Mouse (Mus musculus) hindbrain, embryonic 16.5 days (tissue): ENCODE data around the gene Lrrc8c. TPM values are rescaled to one million over a fixed set of nuclear protein-coding genes. Genes with fewer than 3 reads are reported as not detected.

Experiments
- ATAC-seq: fragments of 200-750 bp; cut with Nextera tagmentation; 2 replicates; pipeline ENCODE4 v1.8.0; 2017; ENCODE audit warnings: moderate TSS enrichment, moderate library complexity
- H3K27ac ChIP-seq: fragments of 300-500 bp; sonication (generic); 2 replicates; pipeline ENCODE4 v1.5.1; 2014; ENCODE audit warnings: low read depth, mild to moderate bottlenecking, control low read depth, low read length, moderate library complexity
- H3K27me3 ChIP-seq: fragments of 300-500 bp; sonication (generic); replicated peaks from 2 replicates; pipeline ENCODE4 v1.6.1; 2014; ENCODE audit warnings: low read length; ENCODE audit not compliant: control insufficient read depth, insufficient read depth
- H3K36me3 ChIP-seq: fragments of 300-500 bp; sonication (generic); 2 replicates; pipeline ENCODE4 v1.6.1; 2014; ENCODE audit warnings: mild to moderate bottlenecking, low read length, moderate library complexity, mixed read lengths; ENCODE audit not compliant: control insufficient read depth, insufficient read depth
- H3K4me1 ChIP-seq: fragments of 300-500 bp; sonication (generic); 2 replicates; pipeline ENCODE4 v1.6.1; 2014; ENCODE audit warnings: low read depth, low read length; ENCODE audit not compliant: control insufficient read depth, insufficient read depth
- H3K4me2 ChIP-seq: fragments of 300-500 bp; sonication (generic); 2 replicates; pipeline ENCODE4 v1.6.1; 2014; ENCODE audit warnings: mild to moderate bottlenecking, low read length, control low read depth, moderate library complexity
- H3K4me3 ChIP-seq: fragments of 300-500 bp; sonication (generic); 2 replicates; pipeline ENCODE4 v1.5.1; 2014; ENCODE audit warnings: mild to moderate bottlenecking, low read length, control low read depth, moderate library complexity
- H3K9ac ChIP-seq: fragments of 300-500 bp; sonication (generic); 2 replicates; pipeline ENCODE4 v1.6.1; 2014; ENCODE audit warnings: low read depth, mild to moderate bottlenecking, control low read depth, low read length, moderate library complexity
- H3K9me3 ChIP-seq: fragments of 300-500 bp; sonication (generic); 2 replicates; pipeline ENCODE4 v1.6.1; 2014; ENCODE audit warnings: mild to moderate bottlenecking, low read length, moderate library complexity; ENCODE audit not compliant: control insufficient read depth
- WGBS: fragments of 180-500 bp; shearing (Covaris S2); extraction: QIAGEN DNeasy Blood & Tissue Kit; methylation state at CpG from one replicate; pipeline ENCODE4 v1.1.7; 2014; 5-methylcytosine and 5-hydroxymethylcytosine counted together
- polyA plus RNA-seq: library from polyadenylated mRNA; unstranded; fragments of >200 nt; fragmentation: Nextera tagmentation; extraction: Ambion mirVana; gene quantifications from 2 replicates; pipeline ENCODE4 v1.2.1, GENCODE M21; 2015

The Lrrc8c gene
- polyA plus RNA-seq, 1 experiment from 2014 or later, result 15.1 TPM

DNA sequence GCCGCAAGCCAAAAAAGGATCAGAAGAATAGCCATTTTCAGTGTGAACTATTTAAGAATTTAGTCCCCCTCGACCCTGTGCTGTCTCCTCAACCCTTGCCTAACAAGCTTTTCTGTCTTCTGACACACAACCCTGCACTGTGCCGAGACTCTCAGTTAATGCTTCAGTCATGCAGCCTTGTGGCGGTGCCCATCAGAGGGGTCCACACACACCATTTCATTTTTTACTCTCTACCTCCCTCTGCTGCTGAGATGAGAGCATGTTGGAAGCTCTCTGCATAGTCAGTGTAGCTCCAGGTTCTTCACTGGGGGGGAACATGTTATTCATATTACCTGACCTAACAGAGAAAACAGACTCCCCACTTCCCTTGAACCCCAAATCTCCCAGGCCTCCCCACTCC, 27.8 kb upstream of the Lrrc8c start:
- 57% methylated on average over 4 of the region's 4 CpGs for WGBS
- H3K9me3 ChIP-seq, result no peaks in the 10 kb centered on the region
- H3K27ac ChIP-seq, result no peak overlapping the region
- peak; percentile 72 for ATAC-seq
- H3K36me3 ChIP-seq, result 0 out of 2 replicates have a peak, but pooled peaks cover 5% of the 10 kb centered on the region
- no peak overlapping the region for H3K4me3 ChIP-seq
- H3K4me2 ChIP-seq, result no peak overlapping the region
- H3K9ac ChIP-seq, result no peak overlapping the region
- 0 out of 2 replicates have a peak, but pooled peaks cover 3% of the 10 kb centered on the region for H3K27me3 ChIP-seq
- peaks cover 18% of the 10 kb centered on the region for H3K4me1 ChIP-seq

DNA sequence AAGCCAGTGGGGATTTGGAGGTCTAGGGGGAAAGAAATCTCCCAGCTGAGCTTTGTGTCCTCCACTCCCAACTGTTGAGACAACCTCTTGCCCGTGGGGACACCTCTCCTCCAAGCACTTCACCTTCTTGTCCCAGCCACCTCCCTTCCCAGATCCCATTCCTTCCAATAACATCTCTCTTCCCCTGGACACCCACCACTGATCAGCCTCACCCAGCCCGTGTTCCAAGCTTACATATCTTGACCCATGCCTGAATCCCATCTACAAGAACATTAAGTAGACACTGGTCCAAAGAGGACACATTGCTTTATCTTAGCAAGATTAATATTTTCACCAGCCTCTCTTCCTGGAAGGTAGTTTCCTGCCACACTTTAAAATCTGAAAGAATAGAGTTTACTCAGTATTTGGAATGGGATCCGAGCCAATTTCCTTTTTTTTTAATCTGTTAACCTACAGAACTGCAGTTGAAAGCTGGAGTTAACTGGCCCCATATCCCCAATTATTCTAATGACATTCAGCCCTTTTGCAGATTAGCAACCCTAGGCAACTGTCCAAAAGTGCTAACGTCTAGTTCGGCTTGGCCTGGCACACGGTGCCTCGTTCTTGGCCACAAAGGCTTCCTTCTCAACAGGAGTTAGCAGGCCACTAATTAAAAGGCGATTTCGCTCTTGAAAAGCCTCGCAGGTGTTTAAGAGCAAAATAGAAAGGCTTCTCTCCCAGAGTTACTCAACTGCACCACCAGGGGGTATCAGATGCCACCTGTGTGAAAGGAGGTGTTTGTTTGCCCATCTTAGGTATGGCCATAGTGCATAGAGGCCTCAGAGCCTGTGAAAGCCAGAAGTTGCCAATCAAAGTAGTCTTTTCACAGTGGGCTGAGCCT, 26.6 kb upstream of the Lrrc8c start:
- H3K4me3 ChIP-seq, result no peak overlapping the region
- WGBS, result 32% methylated on average over 10 of the region's 10 CpGs
- no peaks in the 10 kb centered on the region for H3K9me3 ChIP-seq
- 0 out of 2 replicates have a peak, but pooled peaks cover 3% of the 10 kb centered on the region for H3K27me3 ChIP-seq
- H3K36me3 ChIP-seq, result 0 out of 2 replicates have a peak, but pooled peaks cover 5% of the 10 kb centered on the region
- H3K27ac ChIP-seq, result no peak overlapping the region
- H3K4me2 ChIP-seq, result no peak overlapping the region
- peaks cover 18% of the 10 kb centered on the region for H3K4me1 ChIP-seq
- H3K9ac ChIP-seq, result no peak overlapping the region
- peak; percentile 55 for ATAC-seq

DNA sequence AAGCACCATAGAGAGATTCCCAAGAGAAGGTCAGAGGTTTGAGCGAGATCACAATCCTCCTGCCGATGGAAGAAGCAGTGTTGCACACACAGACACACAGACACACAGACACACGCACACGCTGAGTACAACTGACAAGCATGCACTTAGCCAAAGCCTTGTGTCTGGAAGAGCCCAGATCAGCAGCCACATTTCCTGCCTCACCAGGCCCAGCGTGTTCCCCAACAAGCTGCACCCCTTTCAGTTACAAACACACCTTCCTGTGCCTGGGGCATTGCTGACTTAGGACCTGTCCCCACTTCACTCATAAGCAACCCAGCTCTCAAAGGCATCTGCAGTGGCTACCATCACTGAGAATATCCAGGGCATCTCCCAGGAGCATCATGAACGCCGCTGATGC, 25.8 kb upstream of the Lrrc8c start:
- H3K27ac ChIP-seq, result no peak overlapping the region
- H3K9ac ChIP-seq, result no peak overlapping the region

DNA sequence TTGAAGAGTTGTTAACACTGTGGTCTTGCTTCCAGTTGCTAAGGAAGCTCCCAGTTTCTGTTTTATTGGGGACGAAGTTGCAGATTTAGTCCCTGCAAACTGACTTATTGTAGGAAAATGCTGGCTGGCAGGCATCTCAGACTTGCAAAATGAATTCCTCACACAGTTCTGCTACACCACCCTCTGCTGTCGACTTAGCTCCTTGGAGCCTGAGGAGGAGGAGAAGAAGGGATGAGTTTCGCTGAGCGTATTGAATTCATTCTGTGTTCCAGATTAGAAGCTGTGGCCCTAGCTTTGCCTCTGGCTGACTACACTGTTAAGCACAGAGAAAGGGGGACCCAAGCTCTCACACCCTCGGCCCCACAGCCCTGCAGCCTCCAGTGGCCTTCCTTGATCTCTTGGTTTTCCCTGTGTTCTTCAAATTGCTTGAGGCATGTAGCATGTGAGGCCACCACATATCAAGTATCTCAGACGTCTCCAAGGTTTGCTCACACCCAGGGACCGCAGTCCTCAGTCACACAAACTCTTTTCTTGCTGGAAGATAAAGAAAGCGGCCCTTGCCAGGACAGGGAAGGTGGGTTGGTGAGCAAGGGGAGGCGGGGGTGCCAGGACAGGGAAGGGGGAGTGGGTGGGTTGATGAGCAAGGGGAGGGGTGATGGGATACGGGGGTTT, 24.8 kb upstream of the Lrrc8c start:
- ATAC-seq, result no peak
- 0 out of 2 replicates have a peak, but pooled peaks cover 2% of the 10 kb centered on the region for H3K36me3 ChIP-seq
- H3K4me2 ChIP-seq, result no peak overlapping the region
- H3K4me1 ChIP-seq, result peaks cover 18% of the 10 kb centered on the region
- H3K27ac ChIP-seq, result 0 out of 2 replicates have a peak overlapping the region, but pooled peaks have one; percentile 5
- H3K9me3 ChIP-seq, result no peaks in the 10 kb centered on the region
- 31% methylated on average over 10 of the region's 10 CpGs for WGBS
- H3K9ac ChIP-seq, result no peak overlapping the region
- 0 out of 2 replicates have a peak, but pooled peaks cover 3% of the 10 kb centered on the region for H3K27me3 ChIP-seq
- no peak overlapping the region for H3K4me3 ChIP-seq

More for the DNA sequence above, 25.8 kb upstream of the Lrrc8c start:
- 83% methylated on average over 7 of the region's 7 CpGs for WGBS
- Histone ChIP-seq H3K4me2 (no peak overlapping the region), H3K4me1 (peaks cover 18% of the 10 kb centered on the region), H3K4me3 (no peak overlapping the region), H3K36me3 (0 out of 2 replicates have a peak, but pooled peaks cover 2% of the 10 kb centered on the region), H3K27me3 (0 out of 2 replicates have a peak, but pooled peaks cover 3% of the 10 kb centered on the region), H3K9me3 (no peaks in the 10 kb centered on the region)
- ATAC-seq, result no peak

DNA sequence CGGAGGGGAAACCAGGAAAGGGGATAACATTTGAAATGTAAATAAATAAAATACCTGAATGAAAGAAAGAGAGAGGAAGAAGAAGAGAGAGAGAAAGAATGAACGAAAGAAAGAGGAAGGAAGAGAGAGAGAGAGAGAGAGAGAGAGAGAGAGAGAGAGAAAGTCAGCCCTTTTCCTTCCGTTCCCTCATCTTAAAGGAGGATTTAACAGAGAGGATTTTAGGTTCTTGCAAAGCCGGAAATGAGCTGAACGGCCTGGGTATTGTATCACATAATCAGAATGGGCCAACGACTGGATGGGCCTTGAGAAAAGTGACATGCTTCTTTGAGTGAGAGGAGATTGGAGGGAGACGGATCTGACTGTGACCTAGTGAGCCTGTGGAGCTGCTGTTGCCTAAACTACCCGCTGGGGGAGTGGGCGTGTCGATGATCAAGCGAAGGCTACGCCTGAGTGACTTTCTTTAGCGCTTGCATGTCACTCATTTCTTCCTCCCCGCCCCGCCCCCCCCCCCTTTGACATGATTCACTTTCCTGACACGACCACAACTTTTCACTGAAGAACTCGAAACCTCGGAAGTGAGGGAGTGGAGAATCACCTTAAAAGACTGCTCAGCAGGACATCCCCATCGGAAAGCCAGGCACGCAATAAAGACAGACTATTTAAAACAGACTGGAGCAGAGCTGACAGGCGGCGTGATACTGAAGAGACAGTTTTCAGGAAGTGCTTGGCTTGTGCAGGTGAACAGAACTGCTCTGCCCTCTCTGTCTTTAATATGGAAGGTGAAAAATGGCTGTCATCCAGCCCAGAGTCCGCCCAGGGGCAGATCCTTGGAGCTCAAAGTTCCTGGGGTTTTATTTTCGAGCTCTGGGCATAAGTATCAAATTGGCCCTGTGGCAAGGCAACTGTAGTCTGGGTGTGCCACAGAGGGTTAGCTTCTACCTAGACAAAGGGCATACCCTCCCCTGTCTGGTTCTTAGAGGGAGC, 24.0 kb upstream of the Lrrc8c start:
- Histone ChIP-seq H3K9ac (peak overlapping the region; percentile 26), H3K4me1 (peaks cover 19% of the 10 kb centered on the region), H3K27ac (no peak overlapping the region)

DNA sequence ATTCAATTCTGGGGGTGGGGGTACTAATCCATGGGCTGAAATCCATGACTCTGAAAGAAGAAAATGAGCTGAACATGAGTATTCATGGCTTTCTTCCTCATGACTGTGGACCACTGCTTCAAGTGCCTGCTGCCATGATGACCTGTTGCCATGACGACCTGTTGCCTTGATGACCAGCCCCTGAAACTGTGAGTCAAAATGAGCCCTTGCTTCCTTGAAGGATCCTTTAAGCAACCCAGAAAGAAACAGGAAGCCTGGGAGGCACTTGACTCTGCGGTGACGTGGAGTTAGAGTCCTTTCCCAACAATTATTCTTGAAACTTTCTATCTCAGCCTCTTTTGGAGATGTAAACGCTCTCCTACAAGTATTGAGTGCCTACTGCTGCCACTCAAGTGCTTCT, 23.1 kb upstream of the Lrrc8c start:
- Histone ChIP-seq H3K4me1 (peaks cover 24% of the 10 kb centered on the region), H3K27ac (no peak overlapping the region), H3K4me3 (no peak overlapping the region), H3K9ac (no peak overlapping the region), H3K4me2 (no peak overlapping the region), H3K9me3 (no peaks in the 10 kb centered on the region), H3K36me3 (no peaks in the 10 kb centered on the region), H3K27me3 (0 out of 2 replicates have a peak, but pooled peaks cover 3% of the 10 kb centered on the region)
- WGBS, result 80% methylated on average over 4 of the region's 4 CpGs
- ATAC-seq, result no peak

More for the DNA sequence above, 24.0 kb upstream of the Lrrc8c start:
- Histone ChIP-seq H3K36me3 (0 out of 2 replicates have a peak, but pooled peaks cover 2% of the 10 kb centered on the region), H3K4me3 (peak overlapping the region; percentile 11), H3K27me3 (0 out of 2 replicates have a peak, but pooled peaks cover 3% of the 10 kb centered on the region), H3K9me3 (no peaks in the 10 kb centered on the region), H3K4me2 (peak overlapping the region; percentile 55)
- peak; percentile 30; the same call in 1 of the 2 replicates for ATAC-seq
- 5% methylated on average over 22 of the region's 24 CpGs for WGBS

DNA sequence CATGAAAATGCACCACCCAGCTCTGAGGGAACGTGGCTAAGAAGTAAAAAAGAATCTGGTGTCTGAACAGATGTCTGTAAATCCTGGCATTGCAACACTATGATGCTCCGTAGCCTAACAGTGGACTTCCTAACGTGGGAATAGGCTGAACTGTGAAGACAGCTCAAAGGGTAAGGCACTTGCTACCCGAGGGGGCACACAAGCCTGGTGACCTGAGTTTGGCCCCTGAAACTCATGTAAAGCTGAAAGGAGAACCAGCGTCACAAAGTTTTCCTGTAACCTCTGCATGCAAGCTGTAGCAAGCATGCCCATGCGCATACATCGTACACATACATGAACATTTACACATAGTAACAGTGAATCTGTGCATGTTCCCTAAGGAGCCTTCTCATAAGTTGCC, 22.6 kb upstream of the Lrrc8c start:
- no peaks in the 10 kb centered on the region for H3K9me3 ChIP-seq
- no peak overlapping the region for H3K4me3 ChIP-seq
- 69% methylated on average over 7 of the region's 7 CpGs for WGBS
- peaks cover 24% of the 10 kb centered on the region for H3K4me1 ChIP-seq
- ATAC-seq, result no peak
- H3K27ac ChIP-seq, result no peak overlapping the region
- H3K9ac ChIP-seq, result no peak overlapping the region
- 0 out of 2 replicates have a peak, but pooled peaks cover 3% of the 10 kb centered on the region for H3K27me3 ChIP-seq
- H3K4me2 ChIP-seq, result no peak overlapping the region
- no peaks in the 10 kb centered on the region for H3K36me3 ChIP-seq

DNA sequence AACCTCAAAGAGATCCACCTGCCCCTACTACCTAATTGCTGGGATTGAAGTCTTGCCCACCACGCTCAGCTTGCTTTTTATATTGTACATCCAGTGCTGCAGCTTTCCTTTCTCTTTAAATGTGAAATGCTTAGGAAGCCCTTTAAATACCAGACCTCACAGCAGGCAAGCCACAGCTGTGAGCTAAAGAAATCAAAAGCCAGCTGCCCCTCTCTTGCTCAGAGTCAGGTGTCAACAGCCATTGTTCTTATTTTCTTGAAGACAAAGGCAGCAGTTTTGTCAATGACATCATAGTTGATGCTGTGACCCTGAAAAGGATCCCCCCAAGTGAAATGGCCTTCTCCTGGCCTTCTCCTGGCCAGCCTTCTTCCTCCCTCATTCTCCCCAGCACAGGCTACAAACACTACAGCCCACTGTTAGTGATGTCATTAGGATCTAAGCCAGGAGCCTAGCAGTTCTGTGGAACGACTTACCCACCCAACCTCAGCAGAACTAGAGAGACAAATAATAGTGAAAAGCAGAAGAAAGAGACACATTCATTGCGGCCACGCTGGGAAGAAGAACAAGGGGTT, 20.7 kb upstream of the Lrrc8c start:
- ATAC-seq, result no peak
- Histone ChIP-seq H3K4me3 (no peak overlapping the region), H3K36me3 (no peaks in the 10 kb centered on the region), H3K9ac (no peak overlapping the region), H3K27ac (no peak overlapping the region), H3K4me2 (no peak overlapping the region), H3K9me3 (no peaks in the 10 kb centered on the region), H3K27me3 (0 out of 2 replicates have a peak, but pooled peaks cover 3% of the 10 kb centered on the region), H3K4me1 (peaks cover 17% of the 10 kb centered on the region)
- WGBS, result 26% methylated on average over 4 of the region's 4 CpGs
